22 mouse cellular contexts compared by ENCODE assay signal in the genomic region with DNA sequence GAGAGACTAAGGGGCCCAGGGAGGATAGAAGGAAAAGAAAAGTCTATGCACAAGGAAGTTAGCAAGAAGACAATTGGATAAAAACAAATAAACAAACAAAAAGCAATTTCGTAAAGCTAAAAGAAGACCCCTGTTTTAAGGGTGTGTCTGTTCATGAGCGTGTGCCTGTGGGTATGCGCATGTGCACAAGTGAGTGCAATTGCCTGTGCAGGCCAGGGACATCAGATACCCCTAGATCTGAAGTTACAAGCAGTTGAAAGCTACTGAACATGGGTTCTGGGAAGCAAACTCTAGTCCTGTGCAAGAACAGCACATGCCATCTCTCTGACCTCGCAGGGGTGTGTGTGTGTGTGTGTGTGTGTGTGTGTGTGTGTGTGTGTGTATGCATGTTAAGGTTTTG.
A peak's percentile ranks its signal among the peaks of the same experiment; 100 is the strongest.
DNase-seq lines count a peak whose midpoint lies in the region; ATAC-seq and TF ChIP-seq lines count a peak whose summit lies in the region.
"Had no signal": no experiment of that assay in that cellular context is flagged by ENCODE, and none has a peak within 500 bp of the region (broad histone marks: within the 10 kb centered on the region; RNA-seq: fewer than 3 reads in every experiment).

No protein-coding gene starts in this region.

- no peak overlapping the region for H3K9ac ChIP-seq in forebrain, postnatal 0 days
- H3K9ac ChIP-seq in limb, embryonic 12.5 days (replicated peaks): no peak overlapping the region
- no peak overlapping the region for H3K9ac ChIP-seq in liver, embryonic 12.5 days
- H3K9ac ChIP-seq: forebrain, embryonic 13.5 days; heart, embryonic 12.5 days; limb, embryonic 15.5 days; liver, embryonic 14.5 days; lung, embryonic 14.5 days had no signal

- TF ChIP-seq CTCF in forebrain, postnatal 0 days (IDR thresholded peaks at IDR 0.05; ENCODE audit: low read depth): no peak
- no peak for TF ChIP-seq CTCF in E14TG2a.4 (conservative IDR thresholded peaks at IDR 0.05; ENCODE audit: low read length)

- no peak for DNase-seq in forebrain, embryonic 10.5 days (ENCODE audit: extremely low spot score, low spot score)
- DNase-seq in forebrain, postnatal 0 days: no peak
- no peak for DNase-seq in limb, embryonic 10.5 days (ENCODE audit: low spot score)
- peak; percentile 19 for DNase-seq in naive thymus-derived CD4-positive, alpha-beta T cell, adult 2 months (ENCODE audit: low read depth)
- DNase-seq in adrenal gland, postnatal 36 days: no peak
- DNase-seq: adrenal gland, adult 2 months; right cerebral cortex, postnatal 25 days had no signal

- no peak for ATAC-seq in forebrain, postnatal 0 days
- ATAC-seq in limb, embryonic 12.5 days (ENCODE audit: insufficient number of reproducible peaks, insufficient read depth, low FRiP score, low TSS enrichment, low read depth): no peak
- ATAC-seq in liver, embryonic 12.5 days: no peak
- ATAC-seq: forebrain, embryonic 13.5 days; intestine, postnatal 0 days had no signal

- no peaks in the 10 kb centered on the region for H3K9me3 ChIP-seq in forebrain, embryonic 10.5 days
- no peaks in the 10 kb centered on the region for H3K9me3 ChIP-seq in forebrain, postnatal 0 days (ENCODE audit: low read length)
- no peaks in the 10 kb centered on the region for H3K9me3 ChIP-seq in limb, embryonic 12.5 days
- H3K9me3 ChIP-seq in limb, embryonic 10.5 days (replicated peaks): no peaks in the 10 kb centered on the region
- H3K9me3 ChIP-seq in E14TG2a.4 (ENCODE audit: low read length): no peaks in the 10 kb centered on the region
- no peaks in the 10 kb centered on the region for H3K9me3 ChIP-seq in liver, embryonic 12.5 days (replicated peaks)
- H3K9me3 ChIP-seq: forebrain, embryonic 13.5 days; heart, embryonic 12.5 days; limb, embryonic 15.5 days; midbrain, embryonic 10.5 days had no signal

- peak overlapping the region; percentile 26; the same call in 1 of the 2 replicates for H3K27ac ChIP-seq in forebrain, embryonic 10.5 days
- no peak overlapping the region for H3K27ac ChIP-seq in forebrain, postnatal 0 days (ENCODE audit: low read depth, low read length)
- H3K27ac ChIP-seq in limb, embryonic 12.5 days: no peak overlapping the region
- no peak overlapping the region for H3K27ac ChIP-seq in limb, embryonic 10.5 days
- H3K27ac ChIP-seq in liver, embryonic 12.5 days: no peak overlapping the region
- H3K27ac ChIP-seq: forebrain, embryonic 13.5 days; gastrocnemius, adult 2 months; heart, adult 2 months; left cerebral cortex, adult 2 months; limb, embryonic 15.5 days; liver, embryonic 14.5 days had no signal

- H3K36me3 ChIP-seq in forebrain, embryonic 10.5 days (replicated peaks): no peaks in the 10 kb centered on the region
- H3K36me3 ChIP-seq in forebrain, postnatal 0 days (ENCODE audit: insufficient read depth): no peaks in the 10 kb centered on the region
- no peaks in the 10 kb centered on the region for H3K36me3 ChIP-seq in limb, embryonic 12.5 days
- no peaks in the 10 kb centered on the region for H3K36me3 ChIP-seq in limb, embryonic 10.5 days
- H3K36me3 ChIP-seq in E14TG2a.4 (ENCODE audit: insufficient read depth, low read length): no peaks in the 10 kb centered on the region
- H3K36me3 ChIP-seq in liver, embryonic 12.5 days: no peaks in the 10 kb centered on the region
- H3K36me3 ChIP-seq: heart, embryonic 12.5 days; limb, embryonic 15.5 days; midbrain, embryonic 10.5 days had no signal

- no peaks in the 10 kb centered on the region for H3K27me3 ChIP-seq in forebrain, embryonic 10.5 days (ENCODE audit: poor library complexity, severe bottlenecking)
- no peaks in the 10 kb centered on the region for H3K27me3 ChIP-seq in forebrain, postnatal 0 days (ENCODE audit: insufficient read depth, low read length)
- H3K27me3 ChIP-seq in limb, embryonic 12.5 days: 0 out of 2 replicates have a peak, but pooled peaks cover 6% of the 10 kb centered on the region
- H3K27me3 ChIP-seq in limb, embryonic 10.5 days (ENCODE audit: low read depth, poor library complexity, severe bottlenecking): no peaks in the 10 kb centered on the region
- no peaks in the 10 kb centered on the region for H3K27me3 ChIP-seq in E14TG2a.4 (ENCODE audit: insufficient read depth, low read length)
- no peaks in the 10 kb centered on the region for H3K27me3 ChIP-seq in liver, embryonic 12.5 days (replicated peaks)
- H3K27me3 ChIP-seq: forebrain, embryonic 13.5 days; heart, embryonic 12.5 days; limb, embryonic 15.5 days had no signal

- WGBS in forebrain, embryonic 10.5 days: 85% methylated on average over 4 of the region's 4 CpGs
- WGBS in forebrain, postnatal 0 days: 82% methylated on average over 4 of the region's 4 CpGs
- WGBS in limb, embryonic 12.5 days: 85% methylated on average over 4 of the region's 4 CpGs
- 88% methylated on average over 4 of the region's 4 CpGs for WGBS in limb, embryonic 10.5 days
- whole genome bisulfite sequencing in liver, embryonic 12.5 days (ENCODE audit: insufficient replicate concordance): 73% methylated on average over 4 of the region's 4 CpGs

- H3K4me2 ChIP-seq in forebrain, postnatal 0 days (ENCODE audit: low read depth): no peak overlapping the region
- 0 out of 2 replicates have a peak overlapping the region, but pooled peaks have one; percentile 8 for H3K4me2 ChIP-seq in limb, embryonic 12.5 days
- H3K4me2 ChIP-seq in liver, embryonic 12.5 days: no peak overlapping the region
- H3K4me2 ChIP-seq: forebrain, embryonic 13.5 days; limb, embryonic 15.5 days; lung, embryonic 14.5 days had no signal

- H3K4me3 ChIP-seq in forebrain, embryonic 10.5 days: no peak overlapping the region
- H3K4me3 ChIP-seq in forebrain, postnatal 0 days (ENCODE audit: low read depth, low read length): no peak overlapping the region
- no peak overlapping the region for H3K4me3 ChIP-seq in limb, embryonic 12.5 days (replicated peaks)
- no peak overlapping the region for H3K4me3 ChIP-seq in limb, embryonic 10.5 days
- H3K4me3 ChIP-seq in E14TG2a.4 (replicated peaks; ENCODE audit: low read length): 0 out of 2 replicates have a peak overlapping the region, but pooled peaks have one; percentile 5
- H3K4me3 ChIP-seq in liver, embryonic 12.5 days: no peak overlapping the region
- H3K4me3 ChIP-seq: erythroblast, embryonic 14.5 days; forebrain, embryonic 13.5 days; heart, adult 2 months; heart, embryonic 12.5 days; left cerebral cortex, adult 2 months; limb, embryonic 15.5 days; myocyte had no signal

- peaks cover 23% of the 10 kb centered on the region for H3K4me1 ChIP-seq in forebrain, embryonic 10.5 days
- H3K4me1 ChIP-seq in forebrain, postnatal 0 days (ENCODE audit: insufficient read depth): no peaks in the 10 kb centered on the region; the same call in 1 of the 2 replicates
- H3K4me1 ChIP-seq in limb, embryonic 12.5 days (replicated peaks): 0 out of 2 replicates have a peak, but pooled peaks cover 3% of the 10 kb centered on the region
- H3K4me1 ChIP-seq in limb, embryonic 10.5 days: peaks cover 3% of the 10 kb centered on the region; the same call in 1 of the 2 replicates
- peaks cover 54% of the 10 kb centered on the region for H3K4me1 ChIP-seq in E14TG2a.4 (replicated peaks; ENCODE audit: low read depth, low read length)
- no peaks in the 10 kb centered on the region for H3K4me1 ChIP-seq in liver, embryonic 12.5 days
- H3K4me1 ChIP-seq: limb, embryonic 15.5 days had no signal
